Mouse (Mus musculus) hindbrain, embryonic 14.5 days (tissue): Measurements from ENCODE around the gene Gm21992. TPM values are rescaled to one million over a fixed set of nuclear protein-coding genes. Genes with fewer than 3 reads are reported as not detected.

Experiments
- ATAC-seq: fragments of 200-750 bp; cut with Nextera tagmentation; 2 replicates; pipeline ENCODE4 v1.8.0; 2017; ENCODE audit warnings: moderate number of reproducible peaks, mild to moderate bottlenecking, moderate TSS enrichment, moderate library complexity; ENCODE audit not compliant: low FRiP score
- DNase-seq: peaks from one replicate; pipeline ENCODE4 v3.0.0-alpha.2; 2015; ENCODE audit warnings: low spot score
- H3K27ac ChIP-seq: fragments of 300-500 bp; sonication (generic); 2 replicates; pipeline ENCODE4 v1.5.1; 2014; ENCODE audit warnings: mild to moderate bottlenecking, moderate library complexity
- H3K27me3 ChIP-seq: fragments of 300-500 bp; sonication (generic); 2 replicates; pipeline ENCODE4 v1.6.1; 2014; ENCODE audit warnings: mild to moderate bottlenecking, low read length, mixed read lengths; ENCODE audit not compliant: control insufficient read depth, insufficient read depth
- H3K36me3 ChIP-seq: fragments of 300-500 bp; sonication (generic); replicated peaks from 2 replicates; pipeline ENCODE4 v1.6.1; 2014; ENCODE audit not compliant: control insufficient read depth, insufficient read depth
- H3K4me1 ChIP-seq: fragments of 300-500 bp; sonication (generic); replicated peaks from 2 replicates; pipeline ENCODE4 v1.6.1; 2014; ENCODE audit warnings: antibody characterized with exemption, low read length, mixed read lengths; ENCODE audit not compliant: control insufficient read depth, insufficient read depth
- H3K4me2 ChIP-seq: fragments of 300-500 bp; sonication (generic); replicated peaks from 2 replicates; pipeline ENCODE4 v1.6.1; 2014; ENCODE audit warnings: mild to moderate bottlenecking, moderate library complexity
- H3K4me3 ChIP-seq: fragments of 300-500 bp; sonication (generic); replicated peaks from 2 replicates; pipeline ENCODE4 v1.5.1; 2014; ENCODE audit warnings: mild to moderate bottlenecking, low read length
- H3K9ac ChIP-seq: fragments of 300-500 bp; sonication (generic); 2 replicates; pipeline ENCODE4 v1.6.1; 2014
- H3K9me3 ChIP-seq: fragments of 300-500 bp; sonication (generic); 2 replicates; pipeline ENCODE4 v1.6.1; 2016; ENCODE audit warnings: low read length; ENCODE audit not compliant: control insufficient read depth
- WGBS: fragments of 180-500 bp; shearing (Covaris S2); extraction: QIAGEN DNeasy Blood & Tissue Kit; methylation state at CpG from one replicate; pipeline ENCODE4 v1.1.7; 2014; 5-methylcytosine and 5-hydroxymethylcytosine counted together
- polyA plus RNA-seq: library from polyadenylated mRNA; unstranded; fragments of >200 nt; fragmentation: Nextera tagmentation; extraction: Ambion mirVana; gene quantifications from 2 replicates; pipeline ENCODE4 v1.2.1, GENCODE M21; 2014

Gm21992 gene
- polyA plus RNA-seq, 1 experiment from 2014 or later = 8.6 TPM

DNA sequence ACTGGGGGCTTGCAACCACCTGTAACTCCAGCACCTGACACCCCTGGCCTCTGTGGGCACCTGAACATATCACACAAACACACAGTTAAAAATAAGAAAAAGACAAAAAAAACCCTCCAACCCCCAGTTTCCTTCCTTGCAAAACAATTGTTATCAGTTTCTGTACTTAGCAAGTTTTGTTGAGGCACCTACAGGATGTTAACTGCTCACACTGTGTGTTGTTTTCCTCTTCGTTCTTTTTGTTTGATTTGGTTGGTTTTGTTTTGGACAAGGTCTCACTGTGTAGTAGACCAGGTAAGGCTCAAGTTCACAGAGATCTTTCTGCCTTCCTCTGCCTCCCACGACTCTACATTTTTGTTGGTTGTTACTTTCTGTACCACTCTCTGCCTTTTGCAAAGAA lies 31.2 kb upstream of the Gm21992 start:
- ATAC-seq = no peak
- no peak overlapping the region for H3K4me3 ChIP-seq

DNA sequence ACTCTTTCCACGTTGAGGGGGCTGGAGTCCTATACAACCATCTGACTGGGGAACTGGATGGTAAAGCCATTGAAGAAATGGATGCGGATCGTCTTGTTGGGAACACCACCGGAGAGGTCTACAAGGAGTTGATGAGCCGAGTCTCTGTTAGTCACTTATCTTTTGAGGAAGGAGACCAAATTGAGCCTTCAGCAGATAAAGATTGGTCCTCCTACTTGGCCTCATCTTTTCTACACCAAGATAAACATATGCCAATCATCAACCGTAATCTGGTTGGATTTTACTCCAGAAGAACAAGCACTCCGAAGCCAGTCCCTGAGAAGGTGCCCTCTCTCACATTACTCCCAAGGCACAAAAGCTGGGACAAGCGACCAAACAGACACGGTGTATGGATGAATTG lies 29.4 kb upstream of the Gm21992 start:
- H3K4me1 ChIP-seq = peaks cover 15% of the 10 kb centered on the region
- 86% methylated on average over 9 of the region's 9 CpGs for WGBS
- H3K36me3 ChIP-seq = no peaks in the 10 kb centered on the region
- no peak overlapping the region for H3K9ac ChIP-seq
- H3K27ac ChIP-seq = no peak overlapping the region
- ATAC-seq (no peak), DNase-seq (no peak)
- no peak overlapping the region for H3K4me3 ChIP-seq
- H3K27me3 ChIP-seq = peaks cover 23% of the 10 kb centered on the region
- H3K4me2 ChIP-seq = no peak overlapping the region
- H3K9me3 ChIP-seq = no peaks in the 10 kb centered on the region

More for the DNA sequence above, 31.2 kb upstream of the Gm21992 start:
- H3K36me3 ChIP-seq = no peaks in the 10 kb centered on the region
- WGBS = 80% methylated on average over 2 of the region's 2 CpGs
- no peaks in the 10 kb centered on the region for H3K9me3 ChIP-seq
- no peak for DNase-seq
- no peak overlapping the region for H3K9ac ChIP-seq
- H3K27ac ChIP-seq = no peak overlapping the region
- H3K27me3 ChIP-seq = peaks cover 23% of the 10 kb centered on the region
- H3K4me1 ChIP-seq = peaks cover 15% of the 10 kb centered on the region
- no peak overlapping the region for H3K4me2 ChIP-seq

DNA sequence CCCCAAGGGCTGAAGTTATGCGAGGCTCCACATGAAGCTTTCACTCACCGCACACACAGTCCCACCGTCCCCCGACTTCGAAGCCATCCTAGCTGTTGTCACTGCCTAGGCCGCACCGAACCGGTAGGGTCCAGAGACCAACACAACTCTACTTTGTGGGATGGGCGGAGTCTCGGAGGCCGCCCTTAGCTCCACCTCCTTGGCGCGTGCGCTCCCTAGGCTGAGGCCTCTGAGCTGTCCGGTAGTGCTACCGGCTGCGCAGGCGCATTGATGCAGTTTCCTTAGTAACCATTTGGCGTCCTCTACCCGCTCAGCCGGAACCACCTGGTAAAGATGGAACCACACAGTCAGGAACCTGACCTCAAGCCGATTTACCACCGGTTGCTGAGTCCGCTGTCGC lies 27.7 kb upstream of the Gm21992 start, which contains the start of the genes Ccs and Ccdc87:
Gene Ccs (minus strand): TSS at position 184 of the 400 bp plus-strand sequence.
Gene Ccdc87 (plus strand): TSS at position 218 of the 400 bp plus-strand sequence.
- Histone ChIP-seq H3K9me3 (no peaks in the 10 kb centered on the region), H3K27ac (no peak within 1 kb of the TSS), H3K4me2 (peak within 1 kb of the TSS; percentile 98), H3K36me3 (no peaks in the 10 kb centered on the region), H3K4me1 (peaks cover 15% of the 10 kb centered on the region), H3K4me3 (peak within 1 kb of the TSS; percentile 59), H3K27me3 (peaks cover 23% of the 10 kb centered on the region), H3K9ac (peak within 1 kb of the TSS; percentile 65)
- ATAC-seq (peak; percentile 97), DNase-seq (peak; percentile 93)
- under 1% methylated on average over 25 of the region's 25 CpGs for WGBS

DNA sequence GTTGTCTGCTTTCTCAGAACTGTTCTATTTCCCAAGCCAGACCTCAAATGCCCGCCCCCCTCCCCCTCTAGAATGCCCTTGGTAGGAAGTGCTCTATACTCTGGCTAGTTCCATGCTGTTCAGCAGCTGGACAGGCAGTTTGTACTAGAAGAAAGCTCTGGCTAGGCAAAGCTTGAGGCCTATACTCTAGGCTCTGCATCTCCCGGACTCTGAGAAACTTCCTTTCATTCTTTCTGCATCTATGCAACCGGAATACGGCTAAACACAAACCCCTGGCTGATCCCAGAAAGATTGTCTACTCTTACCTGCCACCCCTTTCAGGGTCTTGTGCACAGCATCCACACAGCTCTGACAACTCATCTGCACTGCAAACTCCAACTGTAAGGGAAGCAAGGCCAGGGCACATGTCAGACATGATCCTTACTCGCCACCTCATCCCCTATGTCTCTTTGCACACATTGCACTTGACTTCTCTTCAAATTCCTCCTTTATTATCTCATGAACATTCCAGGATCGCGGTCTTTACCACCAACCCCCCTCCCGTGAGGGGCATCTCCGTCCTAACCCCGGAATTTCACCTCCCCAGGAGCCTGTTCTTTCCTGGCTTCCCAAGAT lies 27.2 kb upstream of the Gm21992 start:
- Histone ChIP-seq H3K9me3 (no peaks in the 10 kb centered on the region), H3K4me3 (peak overlapping the region; percentile 59), H3K4me2 (peak overlapping the region; percentile 98), H3K27ac (no peak overlapping the region), H3K27me3 (peaks cover 23% of the 10 kb centered on the region), H3K36me3 (no peaks in the 10 kb centered on the region), H3K4me1 (peaks cover 15% of the 10 kb centered on the region), H3K9ac (peak overlapping the region; percentile 65)
- ATAC-seq (0 out of 2 replicates have a peak, but pooled peaks have one; percentile 5), DNase-seq (no peak)
- WGBS = 33% methylated on average over 10 of the region's 10 CpGs

DNA sequence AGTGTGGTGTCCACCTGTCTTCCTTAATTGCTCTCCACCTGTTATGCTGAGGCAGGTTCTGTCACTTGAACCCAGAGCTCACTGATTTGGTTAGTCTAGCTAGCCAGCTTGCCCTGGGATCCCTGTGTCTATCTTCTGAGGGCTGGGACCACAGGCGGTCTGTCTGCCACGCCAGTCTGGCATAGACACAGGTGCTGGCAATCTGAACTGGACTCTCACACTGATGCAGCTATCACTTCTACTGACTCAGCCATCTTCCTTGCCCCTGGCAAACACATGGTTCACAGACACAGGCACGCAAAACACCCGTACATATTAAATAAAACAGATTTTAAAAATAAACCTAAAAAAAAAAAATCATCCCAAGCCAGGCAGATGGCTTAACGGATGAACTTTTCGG lies 25.6 kb upstream of the Gm21992 start:
- WGBS = 93% methylated on average over 6 of the region's 6 CpGs
- H3K9ac ChIP-seq = no peak overlapping the region
- H3K4me1 ChIP-seq = peaks cover 15% of the 10 kb centered on the region
- no peak overlapping the region for H3K27ac ChIP-seq
- ATAC-seq (no peak), DNase-seq (no peak)
- no peak overlapping the region for H3K4me3 ChIP-seq
- H3K9me3 ChIP-seq = no peaks in the 10 kb centered on the region
- peaks cover 23% of the 10 kb centered on the region for H3K27me3 ChIP-seq
- no peak overlapping the region for H3K4me2 ChIP-seq
- H3K36me3 ChIP-seq = peaks cover 9% of the 10 kb centered on the region; the same call in 1 of the 2 replicates

DNA sequence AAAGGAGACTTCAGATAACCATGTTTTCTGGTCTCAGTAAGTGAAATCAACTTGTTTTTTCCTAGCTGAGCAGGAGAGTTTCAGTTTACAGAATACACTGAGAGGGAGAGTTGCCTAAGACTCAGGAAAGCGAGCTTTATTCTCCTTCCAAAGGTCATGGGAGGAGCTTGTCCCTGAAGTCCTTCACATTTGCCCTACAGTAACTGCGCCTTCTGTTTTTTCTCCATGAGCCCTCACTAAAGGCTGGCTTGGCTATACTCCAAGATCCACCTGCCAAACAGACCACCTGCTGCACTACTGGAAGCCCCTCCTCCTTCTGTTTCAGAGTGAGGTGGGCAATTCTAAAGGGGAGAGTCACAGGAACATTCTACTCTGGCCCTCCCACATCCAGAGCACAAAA lies 24.7 kb upstream of the Gm21992 start:
- H3K27me3 ChIP-seq = peaks cover 14% of the 10 kb centered on the region
- 77% methylated on average over 2 of the region's 2 CpGs for WGBS
- DNase-seq (no peak), ATAC-seq (no peak)
- H3K4me3 ChIP-seq = no peak overlapping the region
- peaks cover 15% of the 10 kb centered on the region for H3K4me1 ChIP-seq
- no peak overlapping the region for H3K4me2 ChIP-seq
- no peak overlapping the region for H3K9ac ChIP-seq
- H3K36me3 ChIP-seq = peaks cover 9% of the 10 kb centered on the region
- no peaks in the 10 kb centered on the region for H3K9me3 ChIP-seq
- H3K27ac ChIP-seq = no peak overlapping the region

DNA sequence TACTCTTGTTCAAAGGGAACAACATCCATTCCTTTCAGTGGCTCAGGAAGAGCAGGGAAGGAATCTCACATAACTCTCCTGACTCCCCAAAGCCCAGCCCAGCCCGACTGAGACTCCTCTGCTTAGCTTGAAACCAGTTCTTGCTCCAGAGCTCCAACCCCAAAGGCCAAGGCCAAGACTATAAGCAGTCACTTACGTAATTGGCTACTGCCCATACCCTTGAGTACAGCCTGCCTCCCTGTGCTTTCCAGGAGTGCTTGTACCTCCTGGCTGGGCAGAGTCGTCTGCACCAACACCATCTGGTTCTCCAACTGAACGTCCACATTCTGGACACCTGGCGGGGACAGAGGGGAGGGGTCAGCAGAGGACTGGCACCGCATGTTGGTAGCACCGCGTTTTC lies 22.6 kb upstream of the Gm21992 start:
- 92% methylated on average over 8 of the region's 8 CpGs for WGBS
- DNase-seq = no peak

DNA sequence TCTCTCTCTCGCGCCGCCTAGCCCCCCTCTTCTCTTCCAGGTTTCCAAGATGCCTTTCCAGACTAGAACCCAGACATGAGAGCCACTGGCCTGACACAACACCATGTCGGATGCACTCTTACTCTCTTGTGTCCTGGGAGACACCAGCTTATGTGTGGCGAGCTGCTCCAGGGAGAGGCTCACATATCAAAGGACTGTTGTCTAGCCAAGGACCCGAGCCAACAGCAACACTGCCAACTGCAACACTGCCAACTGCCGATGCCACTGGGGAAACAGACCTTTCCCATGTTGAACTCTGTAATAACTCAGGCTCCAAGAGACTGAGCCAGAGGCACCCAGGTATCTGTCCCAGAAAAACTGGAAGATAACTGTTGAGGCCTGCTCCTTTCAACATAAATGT lies 17.7 kb upstream of the Gm21992 start:
- Histone ChIP-seq H3K36me3 (peaks cover 22% of the 10 kb centered on the region), H3K4me2 (no peak overlapping the region), H3K9ac (no peak overlapping the region), H3K9me3 (no peaks in the 10 kb centered on the region), H3K27me3 (no peaks in the 10 kb centered on the region), H3K27ac (no peak overlapping the region), H3K4me1 (no peaks in the 10 kb centered on the region), H3K4me3 (no peak overlapping the region)
- DNase-seq (peak; percentile 61), ATAC-seq (no peak)
- 63% methylated on average over 7 of the region's 7 CpGs for WGBS

More for the DNA sequence above, 22.6 kb upstream of the Gm21992 start:
- no peak overlapping the region for H3K4me3 ChIP-seq
- no peak overlapping the region for H3K27ac ChIP-seq
- H3K9ac ChIP-seq = no peak overlapping the region
- peaks cover 12% of the 10 kb centered on the region for H3K36me3 ChIP-seq
- ATAC-seq = no peak
- no peaks in the 10 kb centered on the region for H3K9me3 ChIP-seq
- H3K4me2 ChIP-seq = no peak overlapping the region
- H3K27me3 ChIP-seq = no peaks in the 10 kb centered on the region
- H3K4me1 ChIP-seq = peaks cover 10% of the 10 kb centered on the region; the same call in 1 of the 2 replicates

DNA sequence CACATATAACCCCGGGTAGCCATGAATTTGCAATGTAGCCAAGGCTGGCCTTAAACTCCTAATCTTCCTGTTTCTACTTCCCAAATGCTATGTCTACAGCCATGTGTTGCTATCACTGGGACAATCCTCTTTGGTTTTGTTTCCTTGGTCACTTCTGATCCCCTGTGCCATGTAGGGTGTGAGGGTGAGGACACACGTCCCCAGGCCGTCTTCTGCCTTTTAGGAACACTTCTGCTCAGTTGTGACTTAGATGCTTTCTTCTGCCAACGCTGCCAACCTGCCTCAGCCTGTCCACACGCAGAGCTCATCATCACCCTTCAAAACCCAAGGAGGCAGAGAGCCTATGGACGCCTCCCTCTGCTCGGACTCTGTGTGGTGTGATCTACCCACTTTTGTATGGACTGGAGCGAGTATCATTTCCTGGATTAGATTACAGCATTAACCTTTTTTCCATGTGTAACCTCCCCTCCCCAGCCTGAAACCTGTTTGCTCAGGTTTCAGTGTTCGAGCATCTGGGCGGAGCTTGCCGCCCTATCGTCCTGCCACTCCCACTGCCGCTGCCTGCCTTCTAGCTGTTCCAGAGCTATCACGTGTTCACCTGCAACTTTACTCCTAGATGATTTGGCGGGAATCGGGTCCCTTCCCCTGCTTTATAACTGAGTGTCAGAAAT lies 17.2 kb upstream of the Gm21992 start:
- H3K36me3 ChIP-seq = peaks cover 23% of the 10 kb centered on the region
- DNase-seq (no peak), ATAC-seq (no peak)
- H3K27ac ChIP-seq = no peak overlapping the region
- no peak overlapping the region for H3K9ac ChIP-seq
- no peaks in the 10 kb centered on the region for H3K27me3 ChIP-seq
- no peak overlapping the region for H3K4me2 ChIP-seq
- 64% methylated on average over 16 of the region's 16 CpGs for WGBS
- no peak overlapping the region for H3K4me3 ChIP-seq
- no peaks in the 10 kb centered on the region for H3K4me1 ChIP-seq
- no peaks in the 10 kb centered on the region for H3K9me3 ChIP-seq
